Mouse (Mus musculus): ENCODE measurements around the gene Zfhx3.

GRCm38 (mm10) chr8:108973639-108974325 lies 1031.3 kb downstream of the Zfhx3 start:
- no peak for TF ChIP-seq CTCF (IDR thresholded peaks at IDR 0.05; ENCODE audit: low read depth, low read length)
- no peak for TF ChIP-seq POLR2A (IDR thresholded peaks at IDR 0.05; ENCODE audit: borderline replicate concordance, low read depth, low read length)
